Mouse (Mus musculus): Measurements from ENCODE around the gene Accs. TPM values are rescaled to one million over a fixed set of nuclear protein-coding genes. Genes with fewer than 3 reads are reported as not detected.

Gene Accs
- polyA plus RNA-seq, 1 experiment from 2014 or later: 8.8 TPM

DNA sequence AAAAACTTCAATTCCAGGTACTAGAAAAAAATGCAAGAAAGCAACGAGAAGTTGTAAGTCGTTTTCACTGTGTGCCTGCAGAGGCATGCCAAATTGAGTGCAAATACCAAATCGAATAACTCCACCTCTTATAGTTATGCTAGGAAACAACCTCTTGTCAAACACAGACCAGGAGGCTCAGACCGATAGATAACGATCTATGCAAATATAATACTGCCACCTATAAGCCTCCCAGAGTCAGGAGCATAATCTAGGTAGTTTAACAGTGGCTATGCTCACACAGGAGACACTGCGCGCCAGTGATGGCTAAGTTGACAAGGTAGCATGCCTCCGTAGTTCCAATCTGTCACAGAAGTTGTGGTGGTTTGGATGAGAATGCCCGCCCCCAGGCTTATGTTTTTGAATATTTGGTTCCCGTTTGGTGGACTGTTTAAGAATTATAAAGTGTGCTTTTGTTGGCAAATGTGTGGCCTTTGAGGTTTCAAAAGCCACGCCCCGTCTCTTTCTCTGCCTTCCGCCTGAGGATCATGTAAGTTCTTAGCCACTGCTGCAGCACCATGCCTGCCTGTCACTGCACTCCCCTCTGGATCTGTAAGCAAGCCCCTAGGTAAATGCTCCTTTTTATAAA is 688 bp upstream of the Accs start:
- Histone ChIP-seq H3K27me3 (0 out of 2 replicates have a peak, but pooled peaks cover 3% of the 10 kb centered on the region), H3K4me3 (no peak overlapping the region), H3K9me3 (no peaks in the 10 kb centered on the region), H3K4me2 (peak overlapping the region; percentile 71), H3K36me3 (peaks cover 9% of the 10 kb centered on the region; the same call in 1 of the 2 replicates), H3K4me1 (peaks cover 20% of the 10 kb centered on the region), H3K27ac (no peak overlapping the region), H3K9ac (no peak overlapping the region)
- WGBS: 36% methylated on average over 13 of the region's 13 CpGs
- no peak for ATAC-seq (ENCODE audit: insufficient number of reproducible peaks, insufficient read depth, low FRiP score, low TSS enrichment, low read depth)

GRCm38 (mm10) chr2:93841349-93841748 is 8.4 kb downstream of the Accs start:
- Histone ChIP-seq H3K9ac (no peak overlapping the region), H3K36me3 (peaks cover 78% of the 10 kb centered on the region), H3K27ac (no peak overlapping the region), H3K4me2 (no peak overlapping the region), H3K4me3 (no peak overlapping the region), H3K4me1 (no peaks in the 10 kb centered on the region), H3K9me3 (peaks cover 4% of the 10 kb centered on the region; the same call in 1 of the 2 replicates), H3K27me3 (no peaks in the 10 kb centered on the region)
- 93% methylated on average over 3 of the region's 3 CpGs for WGBS
- no peak for ATAC-seq (ENCODE audit: insufficient number of reproducible peaks, insufficient read depth, low FRiP score, low TSS enrichment, low read depth)

- Histone ChIP-seq H3K4me1 (no peaks in the 10 kb centered on the region), H3K4me3 (no peak overlapping the region), H3K36me3 (peaks cover 86% of the 10 kb centered on the region), H3K27ac (no peak overlapping the region), H3K4me2 (no peak overlapping the region), H3K9me3 (peaks cover 4% of the 10 kb centered on the region; the same call in 1 of the 2 replicates), H3K9ac (no peak overlapping the region), H3K27me3 (no peaks in the 10 kb centered on the region)
- ATAC-seq (ENCODE audit: insufficient number of reproducible peaks, insufficient read depth, low FRiP score, low TSS enrichment, low read depth): no peak
- 85% methylated on average over 6 of the region's 6 CpGs for WGBS
These were observed 9.6 kb downstream of the Accs start for GRCm38 (mm10) chr2:93840109-93840508.

DNA sequence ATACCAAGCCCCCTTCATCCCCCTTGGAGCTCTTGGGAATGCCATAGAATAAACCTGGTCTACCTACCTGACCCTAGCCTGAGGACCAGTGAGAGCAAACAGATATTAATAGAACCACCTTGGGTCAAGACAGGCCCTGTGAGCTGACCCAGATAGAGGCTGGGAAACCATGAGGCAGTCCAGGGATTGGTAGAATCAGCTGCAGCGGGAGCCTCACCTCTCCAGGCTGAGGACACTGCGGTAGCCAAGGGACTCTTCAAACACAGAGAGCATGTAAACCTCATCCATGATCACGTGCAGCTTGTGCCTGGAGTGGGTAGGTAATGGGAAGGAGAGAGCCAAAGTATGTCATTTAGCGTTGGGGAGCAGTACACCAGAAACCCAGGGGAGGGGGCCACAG is 10.8 kb downstream of the Accs start:
- Histone ChIP-seq H3K27ac (no peak overlapping the region), H3K36me3 (peaks cover 86% of the 10 kb centered on the region), H3K27me3 (no peaks in the 10 kb centered on the region), H3K4me2 (no peak overlapping the region), H3K9ac (no peak overlapping the region), H3K4me3 (no peak overlapping the region), H3K4me1 (no peaks in the 10 kb centered on the region), H3K9me3 (peaks cover 4% of the 10 kb centered on the region; the same call in 1 of the 2 replicates)
- 91% methylated on average over 4 of the region's 4 CpGs for WGBS
- no peak for ATAC-seq (ENCODE audit: insufficient number of reproducible peaks, insufficient read depth, low FRiP score, low TSS enrichment, low read depth)

DNA sequence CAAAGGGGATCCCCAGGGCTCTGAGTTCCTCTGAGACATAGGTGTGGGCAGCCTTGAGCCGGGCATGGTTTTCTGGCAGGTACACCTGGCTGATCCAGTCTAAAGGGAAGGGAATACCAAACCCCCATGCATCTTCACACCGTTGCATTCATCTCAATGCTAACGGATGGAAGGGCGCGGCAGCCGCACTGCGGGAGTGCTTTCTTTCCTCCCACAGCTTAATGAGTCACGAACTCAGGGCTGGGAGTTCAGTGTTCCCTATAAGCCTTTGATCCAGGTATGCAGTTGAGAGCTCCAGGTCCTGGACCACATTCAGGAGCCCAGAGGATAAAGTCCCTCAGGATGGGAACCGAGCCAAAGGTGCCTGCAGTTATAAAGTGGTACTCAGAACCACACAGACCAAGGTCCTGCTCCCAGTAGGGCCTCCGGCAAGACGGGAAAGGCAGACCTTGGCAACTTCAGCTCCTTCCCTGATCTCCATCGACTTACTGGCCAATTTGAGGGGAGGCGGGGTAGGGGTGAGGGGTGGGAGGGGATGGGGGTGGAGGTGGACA is 13.4 kb downstream of the Accs start:
- 78% methylated on average over 13 of the region's 13 CpGs for WGBS
- Histone ChIP-seq H3K36me3 (peaks cover 63% of the 10 kb centered on the region), H3K27me3 (no peaks in the 10 kb centered on the region), H3K4me1 (no peaks in the 10 kb centered on the region), H3K9me3 (peaks cover 4% of the 10 kb centered on the region; the same call in 1 of the 2 replicates), H3K27ac (no peak overlapping the region), H3K4me3 (no peak overlapping the region), H3K9ac (no peak overlapping the region), H3K4me2 (no peak overlapping the region)
- no peak for ATAC-seq (ENCODE audit: insufficient number of reproducible peaks, insufficient read depth, low FRiP score, low TSS enrichment, low read depth)

DNA sequence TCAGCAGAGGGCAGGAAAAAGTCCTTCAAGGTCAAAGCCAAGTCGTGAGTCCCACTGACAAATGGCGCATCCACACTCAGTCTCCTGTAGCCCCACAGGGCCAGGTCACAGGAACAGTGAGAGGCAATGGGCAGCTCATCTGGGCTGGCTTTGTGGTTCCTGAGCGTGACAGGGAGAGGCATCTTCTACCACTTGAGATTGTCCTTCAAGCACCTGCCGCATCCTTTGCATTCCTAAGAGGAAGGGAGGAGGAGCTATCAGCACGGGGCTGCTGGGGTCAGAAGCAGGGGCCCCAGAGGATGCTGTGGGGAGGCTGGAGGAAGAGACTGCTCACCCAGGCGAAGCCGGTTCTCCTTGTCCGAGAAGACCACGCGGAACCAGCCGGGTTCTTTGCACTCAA is 14.1 kb downstream of the Accs start:
- H3K4me3 ChIP-seq: no peak overlapping the region
- no peak overlapping the region for H3K4me2 ChIP-seq
- no peak for ATAC-seq (ENCODE audit: insufficient number of reproducible peaks, insufficient read depth, low FRiP score, low TSS enrichment, low read depth)
- H3K27me3 ChIP-seq: no peaks in the 10 kb centered on the region
- H3K4me1 ChIP-seq: no peaks in the 10 kb centered on the region
- no peak overlapping the region for H3K9ac ChIP-seq
- H3K27ac ChIP-seq: no peak overlapping the region
- peaks cover 2% of the 10 kb centered on the region; the same call in 1 of the 2 replicates for H3K9me3 ChIP-seq
- H3K36me3 ChIP-seq: peaks cover 56% of the 10 kb centered on the region
- WGBS: 79% methylated on average over 11 of the region's 11 CpGs

- ATAC-seq (ENCODE audit: insufficient number of reproducible peaks, insufficient read depth, low FRiP score, low TSS enrichment, low read depth): no peak
- H3K4me2 ChIP-seq: no peak overlapping the region
- WGBS: 17% methylated on average over 8 of the region's 8 CpGs
- H3K27ac ChIP-seq: no peak overlapping the region
- no peaks in the 10 kb centered on the region for H3K9me3 ChIP-seq
- H3K4me3 ChIP-seq: no peak overlapping the region
- H3K4me1 ChIP-seq: peaks cover 17% of the 10 kb centered on the region
- no peaks in the 10 kb centered on the region for H3K27me3 ChIP-seq
- no peak overlapping the region for H3K9ac ChIP-seq
- H3K36me3 ChIP-seq: peaks cover 10% of the 10 kb centered on the region
These were observed 26.2 kb downstream of the Accs start for GRCm38 (mm10) chr2:93823519-93823918.

DNA sequence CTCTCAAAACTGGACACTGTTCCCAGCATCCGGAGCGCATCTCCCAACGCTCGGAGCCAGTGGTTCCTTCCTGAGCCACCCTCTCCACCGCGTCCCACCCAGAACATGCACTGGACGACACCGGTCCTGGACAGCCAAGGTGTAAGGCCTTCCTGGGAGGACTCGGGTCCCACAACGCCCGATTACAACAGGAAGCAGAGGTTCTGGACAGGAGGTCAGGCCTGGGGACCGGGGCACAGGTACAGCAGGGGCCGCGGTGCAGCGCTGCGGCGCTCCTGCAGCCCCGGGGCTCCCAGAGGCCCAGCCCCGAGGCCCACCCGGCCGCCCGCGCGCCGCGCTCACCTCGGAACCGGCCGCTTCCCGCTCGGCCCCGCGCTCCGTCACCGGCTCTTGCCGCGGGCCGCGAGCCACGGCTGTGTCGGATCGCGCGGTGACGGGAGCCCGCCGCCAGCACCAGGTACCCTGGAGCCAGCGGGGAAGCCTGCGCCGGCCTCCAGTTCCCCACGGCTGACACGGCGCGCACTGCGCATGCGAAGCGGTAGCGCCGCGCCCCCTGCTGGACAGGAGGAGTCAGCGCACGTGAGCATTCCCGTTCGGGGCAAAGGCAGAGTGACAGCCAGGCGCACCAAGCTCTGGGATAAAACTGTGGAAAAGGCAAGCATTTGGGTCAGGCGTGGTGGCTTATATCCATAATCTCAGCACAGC is 27.5 kb downstream of the Accs start, which contains the start of gene Ext2:
TSS of gene Ext2 (minus strand) at position 524 of the 705 bp plus-strand sequence.
- H3K4me1 ChIP-seq: peaks cover 17% of the 10 kb centered on the region
- no peaks in the 10 kb centered on the region for H3K9me3 ChIP-seq
- peak within 1 kb of the TSS; percentile 97 for H3K4me3 ChIP-seq
- peak within 1 kb of the TSS; percentile 82 for H3K4me2 ChIP-seq
- no peak within 1 kb of the TSS; the same call in 1 of the 2 replicates for H3K27ac ChIP-seq
- H3K36me3 ChIP-seq: peaks cover 10% of the 10 kb centered on the region
- H3K27me3 ChIP-seq: no peaks in the 10 kb centered on the region
- under 1% methylated on average over 64 of the region's 66 CpGs for WGBS
- H3K9ac ChIP-seq: peak within 1 kb of the TSS; percentile 97
- peak; percentile 82 for ATAC-seq (ENCODE audit: insufficient number of reproducible peaks, insufficient read depth, low FRiP score, low TSS enrichment, low read depth)

GRCm38 (mm10) chr2:93817791-93818190 is 32.0 kb downstream of the Accs start:
- no peak overlapping the region for H3K4me2 ChIP-seq
- no peak for ATAC-seq (ENCODE audit: insufficient number of reproducible peaks, insufficient read depth, low FRiP score, low TSS enrichment, low read depth)
- no peak overlapping the region for H3K4me3 ChIP-seq
- peaks cover 19% of the 10 kb centered on the region for H3K36me3 ChIP-seq
- peaks cover 17% of the 10 kb centered on the region for H3K4me1 ChIP-seq
- H3K9ac ChIP-seq: no peak overlapping the region
- WGBS: 95% methylated on average over 5 of the region's 5 CpGs
- no peaks in the 10 kb centered on the region for H3K27me3 ChIP-seq
- H3K9me3 ChIP-seq: no peaks in the 10 kb centered on the region
- no peak overlapping the region for H3K27ac ChIP-seq

DNA sequence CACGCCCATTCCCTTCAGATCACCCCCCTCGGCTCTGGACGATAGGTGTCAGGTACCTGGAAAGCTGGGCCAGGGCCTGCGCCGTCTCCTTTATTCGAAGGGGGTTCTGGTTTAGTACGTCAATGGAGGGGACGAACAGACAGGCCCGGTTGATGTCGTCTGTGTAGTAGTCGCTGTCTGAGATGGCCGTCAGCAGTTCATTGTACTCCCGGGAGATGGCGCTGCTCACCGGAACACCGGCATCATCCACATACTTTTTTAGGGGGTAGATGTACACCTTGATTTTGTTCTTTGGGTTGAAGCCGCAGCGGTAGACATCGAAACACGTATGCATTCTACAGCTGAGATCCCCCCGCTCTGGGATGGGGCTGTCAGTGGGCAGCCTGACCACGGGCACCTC is 36.4 kb downstream of the Accs start:
- H3K27ac ChIP-seq: no peak overlapping the region
- H3K27me3 ChIP-seq: no peaks in the 10 kb centered on the region
- no peaks in the 10 kb centered on the region for H3K4me1 ChIP-seq
- no peak for ATAC-seq (ENCODE audit: insufficient number of reproducible peaks, insufficient read depth, low FRiP score, low TSS enrichment, low read depth)
- no peak overlapping the region for H3K4me2 ChIP-seq
- H3K9me3 ChIP-seq: no peaks in the 10 kb centered on the region
- WGBS: 91% methylated on average over 22 of the region's 22 CpGs
- H3K4me3 ChIP-seq: no peak overlapping the region
- no peak overlapping the region for H3K9ac ChIP-seq
- peaks cover 51% of the 10 kb centered on the region for H3K36me3 ChIP-seq

- Histone ChIP-seq H3K9ac (no peak overlapping the region), H3K9me3 (no peaks in the 10 kb centered on the region), H3K4me1 (peaks cover 8% of the 10 kb centered on the region), H3K4me2 (no peak overlapping the region), H3K27me3 (no peaks in the 10 kb centered on the region), H3K4me3 (no peak overlapping the region), H3K27ac (no peak overlapping the region), H3K36me3 (peaks cover 60% of the 10 kb centered on the region)
- no peak for ATAC-seq (ENCODE audit: insufficient number of reproducible peaks, insufficient read depth, low FRiP score, low TSS enrichment, low read depth)
- WGBS: 38% methylated on average over 4 of the region's 4 CpGs
These were observed 37.9 kb downstream of the Accs start for GRCm38 (mm10) chr2:93811812-93812211.

DNA sequence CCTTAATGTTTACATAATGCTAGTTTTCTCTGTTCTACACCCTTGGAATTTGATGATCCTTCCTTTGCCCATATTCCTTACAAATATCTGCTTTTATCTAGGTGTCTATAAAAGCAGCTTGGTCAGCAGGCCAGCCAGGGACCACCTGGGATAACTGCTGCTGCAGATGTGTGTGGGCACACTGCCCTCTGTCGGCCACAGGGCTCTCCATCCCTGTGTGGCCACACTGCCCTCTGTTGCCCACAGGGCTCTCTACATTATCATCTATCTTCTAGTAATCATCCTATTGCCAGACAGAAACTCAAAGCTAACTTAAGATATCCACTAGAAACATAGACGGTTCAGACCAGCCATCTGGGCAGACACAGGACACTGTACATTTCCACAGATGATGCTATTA is 39.8 kb downstream of the Accs start:
- ATAC-seq (ENCODE audit: insufficient number of reproducible peaks, insufficient read depth, low FRiP score, low TSS enrichment, low read depth): no peak
- H3K9me3 ChIP-seq: no peaks in the 10 kb centered on the region
- H3K36me3 ChIP-seq: peaks cover 78% of the 10 kb centered on the region
- peaks cover 8% of the 10 kb centered on the region for H3K4me1 ChIP-seq
- H3K9ac ChIP-seq: no peak overlapping the region
- H3K27ac ChIP-seq: no peak overlapping the region
- H3K27me3 ChIP-seq: no peaks in the 10 kb centered on the region
- no peak overlapping the region for H3K4me2 ChIP-seq
- no peak overlapping the region for H3K4me3 ChIP-seq
- WGBS: 7% methylated on average over 2 of the region's 2 CpGs
